Mouse (Mus musculus) spleen, adult 12 weeks (tissue): Measurements from ENCODE around the gene Gm20388.

Experiments
- DNase-seq: peaks from one replicate; pipeline ENCODE4 v3.0.0; 2022; ENCODE audit warnings: low spot score

Gm20388 gene

DNA sequence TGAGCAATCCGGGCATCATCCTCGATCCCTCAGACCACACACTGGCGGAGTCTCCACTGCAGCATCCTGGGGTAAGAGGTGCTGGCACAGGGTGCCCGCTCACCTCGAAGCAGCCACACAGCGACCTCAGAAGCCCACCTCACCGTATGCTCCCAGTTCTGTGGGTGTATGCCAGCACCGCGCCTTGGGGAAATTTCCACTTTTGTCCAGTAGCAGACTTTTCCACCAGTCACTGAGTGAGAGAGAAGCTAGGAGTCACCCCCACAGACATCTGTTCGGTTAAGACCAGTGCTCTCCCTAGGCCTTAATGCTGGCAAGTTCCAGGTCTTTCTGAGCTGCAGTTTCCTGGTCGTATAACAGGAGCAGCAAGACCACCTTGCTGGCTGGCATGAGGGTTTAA, 1458.7 kb downstream of the Gm20388 start:
- DNase-seq, result no peak

DNA sequence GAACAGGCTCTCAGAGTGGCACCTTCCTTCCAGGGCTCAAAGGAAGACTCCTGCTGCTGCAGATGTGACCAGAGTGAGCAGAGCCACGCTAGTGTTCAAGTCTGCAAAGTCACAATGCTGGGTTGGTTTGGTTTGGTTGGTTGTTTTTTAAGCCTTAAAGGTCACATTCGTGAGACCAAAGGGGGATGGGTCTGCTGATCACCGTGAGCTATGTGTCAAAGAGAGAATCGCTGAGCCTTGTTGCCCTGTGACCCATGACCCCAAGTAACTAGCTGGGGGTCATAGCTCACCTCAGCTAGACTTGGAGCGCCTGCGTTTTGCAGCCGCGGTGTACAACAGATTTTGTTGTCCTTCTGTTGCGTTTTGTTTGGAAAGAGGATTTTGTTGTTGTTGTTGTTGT, 1460.6 kb downstream of the Gm20388 start:
- DNase-seq, result no peak

DNA sequence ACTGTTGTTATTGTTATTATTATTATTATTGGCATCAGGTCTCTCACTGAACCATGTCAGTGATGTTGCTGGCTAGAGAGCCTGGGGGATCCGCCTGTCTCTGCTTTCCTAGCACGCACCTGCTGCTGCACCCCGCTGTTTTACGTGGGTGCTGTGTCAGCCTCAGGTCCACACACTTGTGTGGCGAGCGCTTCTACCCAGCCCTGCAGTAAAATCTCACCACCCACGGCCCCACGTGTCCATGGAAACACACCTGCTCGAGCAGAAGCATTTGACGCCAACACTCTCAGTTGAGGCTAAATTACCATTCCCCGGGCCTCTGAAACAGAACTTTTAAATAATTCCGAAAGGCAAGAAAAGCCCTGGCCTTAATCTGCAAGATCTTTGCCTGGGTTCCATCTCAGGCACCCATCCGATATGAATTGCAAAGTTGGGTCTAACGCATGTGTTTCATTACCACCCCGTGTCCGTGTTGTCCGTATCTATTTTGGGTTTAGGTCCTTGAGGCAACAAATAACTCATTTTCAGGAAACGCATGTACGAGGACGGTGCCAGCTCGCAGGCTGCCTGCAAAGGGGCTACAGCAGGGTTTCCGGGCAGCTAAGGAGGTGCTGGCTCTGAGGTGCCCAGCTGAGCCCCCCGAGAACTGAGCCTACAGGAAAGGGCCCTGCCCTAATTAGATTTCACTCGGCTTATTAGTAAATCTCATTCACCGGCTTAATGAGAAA, 1461.4 kb downstream of the Gm20388 start:
- no peak for DNase-seq

DNA sequence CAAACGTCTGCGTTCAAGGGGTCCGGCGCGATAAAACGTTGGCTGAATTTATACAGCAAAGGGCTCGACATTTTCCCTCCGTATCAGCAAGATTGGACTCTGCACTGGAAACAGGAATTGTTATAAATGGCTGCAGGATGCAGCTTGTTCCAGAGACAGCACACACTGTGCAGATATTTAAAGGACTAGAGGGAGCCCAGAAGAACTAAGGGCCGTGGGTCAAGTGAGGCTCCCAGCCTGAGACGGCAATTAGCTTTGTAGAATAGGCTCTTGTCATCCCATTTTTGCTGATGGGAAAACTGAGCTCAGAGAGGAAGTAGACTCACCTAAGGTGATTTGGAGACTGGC, 1462.0 kb downstream of the Gm20388 start:
- no peak for DNase-seq

DNA sequence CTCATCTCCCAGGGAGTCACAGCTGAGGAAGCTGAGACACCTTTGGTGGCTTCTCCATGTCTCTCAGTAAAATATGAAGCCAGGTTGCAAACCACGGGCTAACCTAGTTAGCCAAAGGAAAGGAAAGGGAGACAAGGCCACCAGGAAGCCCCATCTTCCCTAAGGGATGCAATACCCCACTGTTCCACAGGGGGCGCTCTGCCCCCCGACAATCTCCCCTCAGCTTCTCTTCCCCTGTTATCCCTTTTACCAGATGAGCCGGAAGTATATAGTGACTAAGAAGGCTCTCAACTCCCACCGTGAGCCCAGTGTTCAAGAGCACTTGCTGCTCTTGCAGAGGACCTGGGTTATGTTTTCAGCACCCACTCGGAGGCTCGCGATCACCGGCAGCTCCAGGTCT, 1463.6 kb downstream of the Gm20388 start:
- no peak for DNase-seq

DNA sequence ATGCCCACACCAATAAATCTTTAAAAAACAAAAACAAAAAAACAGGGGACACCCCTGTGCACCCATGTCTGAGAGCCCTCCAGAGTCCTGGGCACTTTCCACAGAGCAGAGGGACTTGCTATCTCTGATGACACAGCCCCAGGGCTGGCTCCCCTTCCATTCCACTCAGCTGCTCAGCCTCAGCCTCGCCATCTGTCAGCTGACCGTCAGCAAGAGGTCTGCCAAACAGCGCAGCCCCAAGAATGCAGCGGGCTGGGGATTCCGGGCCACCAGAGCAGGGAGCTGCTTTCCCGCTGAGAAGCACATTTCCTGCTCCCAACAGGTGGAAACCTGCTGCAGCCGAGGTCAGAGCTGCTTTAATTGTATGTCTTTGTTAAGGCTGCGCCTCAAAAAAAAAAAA, 1464.1 kb downstream of the Gm20388 start:
- no peak for DNase-seq

DNA sequence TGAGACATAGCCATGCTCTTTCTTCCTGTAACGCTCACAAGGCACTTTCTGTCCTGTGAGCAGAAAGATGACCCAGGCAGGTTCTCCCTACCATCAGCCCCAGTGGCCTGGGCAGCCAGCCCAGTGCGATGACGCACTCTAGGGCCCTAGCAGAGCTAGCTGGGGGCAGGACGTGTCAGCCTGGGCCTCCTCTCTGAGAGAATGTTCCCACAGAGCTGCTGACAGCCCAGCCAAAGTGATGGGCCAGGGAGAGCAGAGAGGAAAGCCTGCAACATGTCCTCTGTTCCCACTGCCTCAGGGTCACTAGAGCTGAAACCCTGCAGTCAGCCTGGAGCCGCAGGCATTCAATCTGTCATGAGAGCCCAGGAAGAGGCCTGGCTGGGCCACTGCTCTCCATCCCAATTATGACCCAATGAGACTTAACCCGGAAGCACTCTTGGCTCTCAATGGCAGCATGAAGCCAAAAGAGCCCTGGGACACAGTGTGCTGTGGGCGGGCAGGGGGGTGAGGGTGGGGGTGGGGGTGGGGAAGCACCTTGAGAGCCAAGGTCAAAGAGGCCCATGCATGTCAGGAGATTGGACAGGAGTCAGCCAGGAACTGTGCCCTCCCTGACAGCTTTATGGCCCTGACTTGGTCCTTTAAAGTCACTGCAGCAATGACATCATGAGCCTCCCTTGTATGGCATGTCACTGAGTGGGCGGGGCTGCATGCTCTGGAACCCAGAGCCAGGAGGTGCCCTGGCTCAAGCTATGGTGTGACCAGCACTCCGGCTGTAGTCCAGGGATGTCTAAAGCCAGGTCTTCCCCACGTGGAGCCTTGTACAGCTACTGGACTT, 1465.7 kb downstream of the Gm20388 start:
- DNase-seq, result no peak

DNA sequence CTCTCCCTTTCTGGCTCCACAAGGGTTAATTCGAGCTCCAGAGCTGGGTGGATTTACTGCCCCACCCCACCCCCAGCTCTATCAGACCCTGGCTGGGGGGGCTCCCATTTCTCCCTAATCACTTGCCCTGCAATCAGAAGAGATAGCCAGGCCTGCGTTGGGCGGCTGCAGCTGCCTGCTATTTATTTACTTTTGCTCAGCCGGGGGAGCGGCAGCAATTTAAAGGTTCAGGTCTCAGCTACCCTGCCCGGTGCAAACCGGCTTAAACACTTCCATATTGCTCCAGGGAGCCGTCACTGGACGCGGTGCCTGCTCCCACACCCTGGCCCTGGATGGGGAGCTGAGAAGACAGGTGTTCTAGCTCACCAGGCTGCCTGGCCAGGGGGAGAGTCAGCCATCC, 1467.0 kb downstream of the Gm20388 start:
- no peak for DNase-seq

DNA sequence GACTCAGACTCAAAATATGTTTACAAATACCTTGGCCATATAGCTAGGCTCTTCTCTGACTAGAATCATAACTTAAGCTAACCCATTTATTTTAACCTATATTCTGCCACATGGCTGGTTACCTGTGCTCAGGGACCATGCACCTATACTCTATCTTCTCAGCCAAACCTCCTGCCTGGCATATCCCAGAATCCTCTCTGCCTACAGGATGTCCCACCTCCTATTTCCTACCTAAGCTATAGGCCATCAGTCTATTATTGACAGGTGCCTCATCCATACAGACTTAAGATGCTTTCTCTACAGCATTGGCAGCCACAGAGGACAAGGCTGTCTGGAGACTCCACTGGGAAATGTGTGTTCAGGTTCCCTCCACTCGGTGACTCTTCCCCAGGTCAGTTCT, 1468.7 kb downstream of the Gm20388 start:
- DNase-seq, result no peak

DNA sequence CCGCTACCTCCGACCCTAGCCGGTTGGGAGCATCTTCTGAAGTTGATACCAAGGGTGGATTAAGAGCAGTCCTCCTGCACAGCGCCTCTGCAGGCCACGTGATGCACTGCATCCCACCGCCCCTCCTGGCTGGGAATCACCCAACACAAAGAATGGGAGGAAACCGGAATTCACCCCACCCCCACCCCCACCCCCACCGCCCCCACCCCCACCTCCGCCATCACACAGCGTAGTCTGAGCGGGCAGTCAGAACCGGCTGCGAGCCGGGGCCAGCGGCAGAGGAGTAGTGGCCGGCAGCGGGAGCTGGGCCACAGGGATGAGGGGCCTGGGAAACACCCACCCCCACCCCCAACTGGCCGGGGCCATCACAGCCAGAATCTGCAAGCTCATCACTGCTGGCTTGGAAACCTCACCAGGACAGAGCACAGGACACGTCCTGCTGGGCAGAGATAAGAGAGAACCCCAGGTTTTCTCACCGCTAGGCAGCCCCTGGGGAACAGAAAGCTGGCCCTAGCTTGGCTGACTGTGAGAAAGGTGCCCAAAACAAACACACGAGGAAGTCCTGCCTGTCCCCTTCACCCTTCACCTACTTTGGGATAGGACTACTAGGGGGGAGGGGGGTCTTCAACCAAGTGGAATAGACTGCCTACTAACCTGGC, 1472.1 kb downstream of the Gm20388 start:
- DNase-seq, result peak; percentile 56

DNA sequence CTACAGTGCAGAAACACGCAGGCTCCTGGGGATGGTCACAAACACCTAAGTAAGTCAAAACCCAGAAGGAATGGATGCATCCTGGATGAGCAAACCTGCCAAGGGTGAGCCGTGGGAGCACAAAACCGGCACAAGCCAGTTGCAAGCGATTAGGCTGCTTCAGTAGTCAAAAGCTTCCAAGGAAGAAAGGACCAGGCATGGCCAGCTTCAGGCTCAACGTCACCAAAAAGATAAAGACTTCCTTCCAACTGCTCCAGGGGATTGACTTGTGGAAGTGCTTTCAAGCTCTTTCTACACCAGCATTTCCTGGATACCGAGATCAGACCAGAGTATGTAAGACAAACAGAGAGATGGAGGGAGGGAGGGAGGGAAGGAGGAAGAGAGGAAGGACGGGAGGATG, 1474.9 kb downstream of the Gm20388 start:
- DNase-seq, result no peak

DNA sequence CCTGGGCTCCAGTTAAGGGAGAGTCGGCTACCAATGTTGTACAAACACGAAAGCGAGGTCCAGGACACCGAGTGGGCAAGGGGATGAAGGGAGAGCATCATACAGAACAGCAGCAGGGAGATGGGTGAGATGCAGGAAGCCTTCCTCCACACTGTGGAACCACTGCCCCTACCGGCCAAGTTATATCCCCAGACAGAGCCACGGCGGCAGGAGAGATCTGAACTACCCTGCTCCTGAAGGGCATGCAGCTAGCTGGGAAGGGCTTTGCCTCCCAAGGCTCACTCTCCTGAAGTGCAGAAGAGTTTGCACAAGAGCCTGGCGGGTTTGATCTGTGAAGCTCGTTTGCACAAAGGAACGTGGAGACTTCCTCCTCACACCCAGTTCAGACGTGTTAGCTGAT, 1480.0 kb downstream of the Gm20388 start:
- no peak for DNase-seq

DNA sequence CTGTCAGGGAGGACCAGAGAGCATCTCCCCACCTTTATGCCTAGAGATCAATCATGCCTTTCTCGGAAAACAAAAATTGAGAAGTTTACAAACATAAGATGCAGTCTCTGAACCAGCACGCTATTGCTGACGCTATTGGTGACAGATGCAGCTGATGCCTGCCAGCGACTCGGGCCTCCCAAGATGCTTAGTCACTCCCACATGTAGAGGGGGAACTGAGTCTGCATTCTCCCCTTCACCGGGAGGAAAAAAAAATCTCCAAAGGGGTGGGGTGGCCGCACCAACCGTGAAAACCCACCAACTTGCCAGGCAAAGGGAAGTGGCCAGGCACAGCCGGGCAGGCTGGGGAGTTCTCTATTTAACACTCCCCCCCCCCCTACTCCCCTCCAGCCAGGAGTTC, 1480.6 kb downstream of the Gm20388 start:
- DNase-seq, result no peak

DNA sequence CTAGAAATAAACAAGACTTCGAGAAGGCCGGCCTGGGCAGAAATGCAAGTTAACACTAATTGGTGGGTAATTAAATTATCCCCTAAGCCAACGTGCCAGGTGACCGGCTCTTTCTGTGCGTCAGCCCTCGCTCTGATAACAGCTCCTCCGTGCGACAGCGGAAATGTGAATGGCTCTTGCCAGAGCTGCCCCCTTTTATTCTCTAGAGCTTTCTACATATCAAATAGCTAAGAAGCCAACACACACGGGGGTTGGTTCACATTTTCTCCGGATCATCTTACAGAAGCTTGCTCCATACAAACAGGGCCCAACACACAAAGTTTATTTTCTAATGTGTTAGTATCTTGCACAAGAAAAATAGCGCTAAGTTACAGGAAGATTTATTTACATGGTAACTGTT, 1481.1 kb downstream of the Gm20388 start:
- no peak for DNase-seq

DNA sequence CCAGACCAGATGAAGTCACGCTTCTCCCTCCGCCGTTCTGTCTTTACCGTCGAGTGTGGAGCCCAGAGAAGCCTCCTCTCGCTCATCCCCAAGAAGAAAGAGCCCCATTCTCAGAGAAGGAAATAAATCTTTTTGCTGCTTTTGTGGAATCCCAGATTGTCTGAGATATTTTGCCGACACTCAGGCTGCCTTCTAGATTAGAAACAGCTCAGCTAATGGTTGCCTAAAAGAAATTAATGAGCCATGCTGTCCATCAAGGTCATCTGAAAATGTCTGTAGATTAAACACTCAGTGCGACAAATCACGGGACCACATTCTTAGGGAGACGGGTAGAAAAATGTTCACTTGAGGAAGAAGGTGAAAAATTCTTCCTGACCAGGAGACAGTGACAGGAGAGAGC, 1481.8 kb downstream of the Gm20388 start:
- no peak for DNase-seq

DNA sequence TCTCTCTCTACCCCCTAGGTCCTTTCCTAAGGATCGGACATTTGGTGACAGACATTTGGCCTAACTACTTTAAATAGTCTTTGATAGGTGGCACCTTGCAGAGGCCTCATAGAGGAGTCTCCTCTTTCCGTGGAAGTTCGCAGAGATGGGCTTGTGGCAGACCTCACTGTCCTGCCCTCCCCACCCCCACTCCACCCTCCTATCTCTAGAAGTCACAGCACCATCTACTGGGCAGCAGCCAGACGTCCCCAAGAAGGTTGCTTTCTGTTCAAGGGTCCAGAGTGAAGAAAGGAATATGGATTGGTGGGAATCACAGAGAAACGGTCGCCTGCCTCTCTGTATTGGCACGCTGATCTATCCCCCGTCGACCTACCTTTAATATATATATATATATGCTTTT, 1482.5 kb downstream of the Gm20388 start:
- DNase-seq, result no peak

DNA sequence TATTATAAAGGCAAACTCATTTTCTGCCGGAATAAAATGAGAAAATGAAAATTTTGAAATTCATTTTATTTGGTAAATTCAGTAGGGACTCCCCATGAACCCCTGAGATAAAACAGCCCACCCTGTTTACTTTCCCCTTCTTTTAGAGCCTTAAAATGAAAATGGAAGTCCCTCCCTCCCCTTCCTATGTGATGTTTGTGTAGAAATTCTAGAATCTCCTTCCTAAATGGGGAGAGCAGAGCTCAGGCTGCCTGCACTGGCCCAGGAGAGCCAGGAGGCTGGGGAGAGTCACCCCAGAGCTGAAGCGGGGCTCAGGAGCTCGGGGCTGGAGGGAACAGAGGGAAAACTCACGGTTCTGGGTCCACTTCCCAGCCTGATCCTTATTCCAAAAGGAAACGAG, 1484.0 kb downstream of the Gm20388 start:
- no peak for DNase-seq

DNA sequence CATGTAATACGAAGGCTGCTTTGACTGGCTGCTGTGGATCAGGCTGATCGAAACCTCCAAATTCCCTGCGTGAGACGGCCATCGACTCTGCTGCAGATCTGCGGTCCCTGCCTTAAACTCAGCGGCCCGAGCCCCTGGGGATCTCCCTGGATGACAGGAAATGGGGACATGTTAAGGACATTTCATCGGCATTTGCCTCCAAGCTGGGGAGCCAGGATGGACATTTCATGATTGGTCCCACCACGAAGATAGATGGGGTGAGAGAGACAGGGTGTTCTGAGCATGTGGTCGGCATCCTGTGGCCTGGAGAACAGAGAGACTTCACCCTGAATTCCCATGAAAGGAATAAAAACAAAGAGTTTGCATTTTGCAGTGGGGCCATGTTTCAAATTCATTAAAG, 1484.7 kb downstream of the Gm20388 start:
- DNase-seq, result no peak

DNA sequence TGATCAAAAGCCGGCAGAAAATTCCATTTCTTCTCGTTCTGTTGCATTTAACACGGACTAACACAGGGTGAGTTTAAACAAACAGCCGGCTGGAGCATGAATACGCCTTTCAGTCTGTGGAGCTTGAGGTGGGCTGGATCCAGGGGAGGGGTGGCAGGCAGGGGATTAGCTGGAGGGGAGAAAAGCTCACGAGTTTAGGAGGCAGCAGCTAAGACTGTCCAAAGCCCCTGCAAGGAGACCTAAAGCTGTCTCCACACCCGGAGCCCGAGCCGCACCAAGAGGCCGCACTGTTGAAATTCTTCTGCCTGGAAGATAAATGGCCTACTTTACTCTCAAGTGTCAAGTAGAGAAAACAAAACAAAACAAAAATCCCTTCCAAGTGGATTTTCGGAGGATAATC, 1485.5 kb downstream of the Gm20388 start:
- DNase-seq, result no peak

DNA sequence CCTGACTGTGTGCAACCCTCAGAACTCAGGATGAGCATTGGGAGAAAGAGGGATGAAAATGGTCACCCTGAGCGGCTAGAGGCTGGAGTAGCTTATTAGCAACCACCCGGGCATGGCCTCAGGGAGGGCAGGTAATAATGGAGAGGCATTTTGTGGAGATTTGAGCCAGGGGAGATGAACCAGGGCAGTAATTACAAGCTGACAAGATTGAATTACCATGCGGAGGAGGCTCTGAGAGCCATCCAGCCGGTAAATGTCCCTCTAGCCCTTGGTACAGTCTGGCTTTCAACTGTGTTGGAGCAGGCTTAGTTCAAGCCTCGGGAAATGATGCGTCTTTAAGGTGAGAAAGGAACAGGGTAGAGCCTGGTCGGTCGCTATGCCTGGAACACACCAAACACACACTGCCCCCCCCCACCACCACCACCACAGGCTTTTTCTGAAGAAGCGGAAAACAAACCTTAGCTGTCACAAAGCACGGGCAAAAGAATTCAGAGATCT, 1486.6 kb downstream of the Gm20388 start:
- no peak for DNase-seq

DNA sequence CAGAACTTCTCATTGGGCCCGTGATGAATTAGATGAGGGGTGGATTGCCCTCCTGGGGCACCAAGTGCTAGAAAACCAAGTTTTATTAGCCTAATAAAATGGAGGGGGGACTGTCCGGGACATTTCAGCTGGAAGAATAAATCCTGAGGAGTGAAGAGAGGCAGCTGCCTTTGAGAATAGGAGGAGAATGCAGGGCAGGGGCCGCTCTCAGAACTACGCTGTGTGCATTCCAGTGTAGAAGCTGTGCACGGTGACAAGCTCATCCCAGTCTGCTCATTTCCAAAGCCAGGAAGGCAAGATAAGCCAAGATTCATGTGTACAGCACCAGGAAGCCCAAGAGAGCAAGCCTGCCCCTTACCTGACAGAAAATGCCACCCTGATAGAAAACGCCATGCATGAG, 1487.4 kb downstream of the Gm20388 start:
- no peak for DNase-seq

DNA sequence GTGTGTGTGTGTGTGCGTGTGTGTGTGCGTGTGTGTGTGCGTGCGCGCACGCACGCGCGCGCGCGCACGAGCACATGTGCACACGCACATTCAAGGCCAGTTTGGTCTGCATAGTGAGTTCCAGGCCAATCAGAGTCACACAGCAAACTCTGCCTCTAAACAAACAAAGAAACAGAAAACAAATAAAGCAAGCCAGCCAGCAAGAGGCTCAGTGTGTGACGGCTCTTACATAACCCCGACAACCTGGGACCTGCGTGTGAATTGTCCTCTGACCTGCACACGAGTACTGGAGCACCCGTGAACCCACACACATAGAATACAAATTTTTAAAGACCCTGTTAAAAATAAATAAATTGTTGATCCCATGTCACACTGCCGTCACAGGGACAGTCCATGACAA, 1488.1 kb downstream of the Gm20388 start:
- DNase-seq, result no peak

DNA sequence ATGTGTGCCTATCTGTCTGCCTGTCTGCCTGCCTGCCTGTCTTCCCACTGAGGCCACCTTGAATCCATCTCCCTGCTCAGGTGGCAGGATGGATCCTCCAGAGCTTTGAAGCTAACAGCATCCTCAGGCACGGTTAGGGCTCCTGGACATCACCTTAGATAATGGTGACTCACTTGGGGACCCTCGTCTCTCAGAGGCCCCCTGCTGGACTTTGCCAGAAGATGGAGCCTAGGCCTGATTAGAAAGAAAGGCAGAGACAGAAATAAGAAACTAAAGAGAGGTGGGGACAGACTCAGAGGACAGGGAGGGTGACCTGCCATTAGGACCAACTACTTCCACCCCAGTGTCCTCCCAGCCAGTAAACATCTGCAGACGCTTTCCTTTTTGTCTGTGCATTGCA, 1488.5 kb downstream of the Gm20388 start:
- DNase-seq, result no peak
